24 mouse cellular contexts compared by ENCODE assay signal in genomic region chr5:134841205-134841980, GRCm38 (mm10).
"Had no signal": no experiment of that assay in that cellular context is flagged by ENCODE, and none has a peak within 500 bp of the region (broad histone marks: within the 10 kb centered on the region; RNA-seq: fewer than 3 reads in every experiment).

No protein-coding gene starts in this region.

- H3K27ac ChIP-seq: heart, embryonic 13.5 days; heart, embryonic 15.5 days; hindbrain, embryonic 13.5 days; hindbrain, embryonic 15.5 days; hindbrain, postnatal 0 days; kidney, embryonic 15.5 days; kidney, postnatal 0 days; limb, embryonic 13.5 days; limb, embryonic 15.5 days; liver, embryonic 12.5 days had no signal

- H3K4me1 ChIP-seq: heart, embryonic 13.5 days; heart, embryonic 15.5 days; hindbrain, embryonic 13.5 days; hindbrain, embryonic 15.5 days; kidney, embryonic 15.5 days; limb, embryonic 13.5 days; limb, embryonic 15.5 days; liver, embryonic 12.5 days had no signal

- DNase-seq: gastrocnemius, postnatal 14 days; gastrocnemius, postnatal 36 days; heart, adult 18-20 months; heart, postnatal 14 days; heart, postnatal 36 days; kidney, adult 11 months; kidney, adult 2 months; kidney, adult 9 months; kidney, postnatal 14 days; kidney, postnatal 36 days; layer of hippocampus, adult 9-11 months; layer of hippocampus, postnatal 36 days; left cerebral cortex, postnatal 4 days had no signal

- H3K4me3 ChIP-seq: heart, embryonic 13.5 days; heart, embryonic 15.5 days; hindbrain, embryonic 13.5 days; hindbrain, embryonic 15.5 days; kidney, embryonic 15.5 days; limb, embryonic 13.5 days; limb, embryonic 15.5 days; liver, embryonic 12.5 days had no signal

- H3K9ac ChIP-seq: heart, embryonic 13.5 days; heart, embryonic 15.5 days; hindbrain, embryonic 13.5 days; hindbrain, embryonic 15.5 days; kidney, embryonic 15.5 days; limb, embryonic 13.5 days; limb, embryonic 15.5 days; liver, embryonic 12.5 days had no signal

- H3K27me3 ChIP-seq: heart, embryonic 13.5 days; heart, embryonic 15.5 days; hindbrain, embryonic 13.5 days; hindbrain, embryonic 15.5 days; kidney, embryonic 15.5 days; limb, embryonic 13.5 days; limb, embryonic 15.5 days; liver, embryonic 12.5 days had no signal

- H3K4me2 ChIP-seq: heart, embryonic 11.5 days; heart, embryonic 13.5 days; heart, embryonic 15.5 days; hindbrain, embryonic 13.5 days; hindbrain, embryonic 15.5 days; kidney, embryonic 15.5 days; limb, embryonic 13.5 days; limb, embryonic 15.5 days; liver, embryonic 12.5 days had no signal

- H3K9me3 ChIP-seq: heart, embryonic 15.5 days; hindbrain, embryonic 15.5 days; kidney, embryonic 15.5 days; limb, embryonic 15.5 days had no signal

- H3K36me3 ChIP-seq: heart, embryonic 13.5 days; heart, embryonic 15.5 days; hindbrain, embryonic 13.5 days; hindbrain, embryonic 15.5 days; kidney, embryonic 15.5 days; limb, embryonic 13.5 days; limb, embryonic 15.5 days; liver, embryonic 12.5 days had no signal
